In genomic region chr1:34238231-34238630, GRCm38 (mm10) we compare ENCODE assay signal across 9 mouse cellular contexts.
DNase-seq lines count a peak whose midpoint lies in the region; ATAC-seq and TF ChIP-seq lines count a peak whose summit lies in the region.
"Had no signal": no experiment of that assay in that cellular context is flagged by ENCODE, and none has a peak within 500 bp of the region (broad histone marks: within the 10 kb centered on the region; RNA-seq: fewer than 3 reads in every experiment).

No protein-coding gene starts in this region.

- peaks cover 14% of the 10 kb centered on the region; the same call in 1 of the 2 replicates for H3K36me3 ChIP-seq in heart, embryonic 15.5 days
- H3K36me3 ChIP-seq in forebrain, embryonic 12.5 days (replicated peaks), result peaks cover 9% of the 10 kb centered on the region
- H3K36me3 ChIP-seq in intestine, postnatal 0 days (ENCODE audit: control insufficient read depth, insufficient read depth), result peaks cover 11% of the 10 kb centered on the region
- H3K36me3 ChIP-seq in midbrain, embryonic 11.5 days (ENCODE audit: control insufficient read depth, insufficient read depth, low read length), result peaks cover 5% of the 10 kb centered on the region

- H3K4me2 ChIP-seq in heart, embryonic 15.5 days, result peak overlapping the region; percentile 92
- peak overlapping the region; percentile 80; the same call in 1 of the 2 replicates for H3K4me2 ChIP-seq in forebrain, embryonic 12.5 days
- peak overlapping the region; percentile 89 for H3K4me2 ChIP-seq in intestine, postnatal 0 days (replicated peaks; ENCODE audit: low read depth)
- H3K4me2 ChIP-seq in midbrain, embryonic 11.5 days, result peak overlapping the region; percentile 45

- no peak overlapping the region for H3K27ac ChIP-seq in heart, embryonic 15.5 days
- H3K27ac ChIP-seq in forebrain, embryonic 12.5 days, result no peak overlapping the region
- no peak overlapping the region for H3K27ac ChIP-seq in intestine, postnatal 0 days (ENCODE audit: low read depth, low read length)
- H3K27ac ChIP-seq in midbrain, embryonic 11.5 days (ENCODE audit: low read depth, low read length), result no peak overlapping the region

- no peaks in the 10 kb centered on the region for H3K27me3 ChIP-seq in heart, embryonic 15.5 days
- H3K27me3 ChIP-seq in forebrain, embryonic 12.5 days, result peaks cover 15% of the 10 kb centered on the region; the same call in 1 of the 2 replicates
- no peaks in the 10 kb centered on the region for H3K27me3 ChIP-seq in intestine, postnatal 0 days (replicated peaks; ENCODE audit: control insufficient read depth, insufficient read depth, low read length)
- no peaks in the 10 kb centered on the region for H3K27me3 ChIP-seq in midbrain, embryonic 11.5 days (ENCODE audit: control insufficient read depth, insufficient read depth, low read length)
- H3K27me3 ChIP-seq: CH12.LX had no signal

- no peak for TF ChIP-seq CTCF in intestine, postnatal 0 days (IDR thresholded peaks at IDR 0.05; ENCODE audit: low read depth)

- DNase-seq in heart, adult 18-20 months, result no peak
- DNase-seq in midbrain, embryonic 11.5 days (ENCODE audit: low spot score, missing footprints), result no peak
- no peak for DNase-seq in thymus, postnatal 14 days
- no peak for DNase-seq in gastrocnemius, postnatal 4 days (ENCODE audit: low spot score in 2 of 2)

- H3K4me1 ChIP-seq in heart, embryonic 15.5 days (replicated peaks), result peaks cover 27% of the 10 kb centered on the region
- H3K4me1 ChIP-seq in forebrain, embryonic 12.5 days, result peaks cover 42% of the 10 kb centered on the region
- no peaks in the 10 kb centered on the region for H3K4me1 ChIP-seq in intestine, postnatal 0 days (replicated peaks; ENCODE audit: control insufficient read depth, insufficient read depth, low read length)
- H3K4me1 ChIP-seq in midbrain, embryonic 11.5 days (ENCODE audit: control insufficient read depth, insufficient read depth, low read length), result peaks cover 29% of the 10 kb centered on the region

- no peak overlapping the region for H3K9ac ChIP-seq in heart, embryonic 15.5 days
- H3K9ac ChIP-seq in forebrain, embryonic 12.5 days, result no peak overlapping the region
- no peak overlapping the region for H3K9ac ChIP-seq in intestine, postnatal 0 days (ENCODE audit: low read depth, low read length)
- peak overlapping the region; percentile 28; the same call in 1 of the 2 replicates for H3K9ac ChIP-seq in midbrain, embryonic 11.5 days (ENCODE audit: low read length)

- ATAC-seq in heart, embryonic 15.5 days (replicated peaks; ENCODE audit: insufficient number of reproducible peaks, insufficient read depth, low FRiP score, low read depth), result no peak
- ATAC-seq in forebrain, embryonic 12.5 days (ENCODE audit: low FRiP score), result no peak
- no peak for ATAC-seq in intestine, postnatal 0 days
- ATAC-seq in midbrain, embryonic 11.5 days (ENCODE audit: low FRiP score), result peak; percentile 19; the same call in 1 of the 2 replicates
- no peak for ATAC-seq in megakaryocyte, adult 5-6 weeks (ENCODE audit: poor library complexity, severe bottlenecking)

- H3K4me3 ChIP-seq in heart, embryonic 15.5 days, result 0 out of 2 replicates have a peak overlapping the region, but pooled peaks have one; percentile 60
- H3K4me3 ChIP-seq in forebrain, embryonic 12.5 days (replicated peaks), result no peak overlapping the region
- H3K4me3 ChIP-seq in intestine, postnatal 0 days (ENCODE audit: low read depth, low read length), result peak overlapping the region; percentile 53
- peak overlapping the region; percentile 23; the same call in 1 of the 2 replicates for H3K4me3 ChIP-seq in midbrain, embryonic 11.5 days (ENCODE audit: low read depth, low read length)

- H3K9me3 ChIP-seq in heart, embryonic 15.5 days (replicated peaks), result no peaks in the 10 kb centered on the region
- no peaks in the 10 kb centered on the region for H3K9me3 ChIP-seq in forebrain, embryonic 12.5 days
- H3K9me3 ChIP-seq in intestine, postnatal 0 days (ENCODE audit: control insufficient read depth), result no peaks in the 10 kb centered on the region
- no peaks in the 10 kb centered on the region for H3K9me3 ChIP-seq in midbrain, embryonic 11.5 days (ENCODE audit: control insufficient read depth, low read length)

- 83% methylated on average over 6 of the region's 6 CpGs for WGBS in heart, embryonic 15.5 days
- WGBS in forebrain, embryonic 12.5 days, result 55% methylated on average over 6 of the region's 6 CpGs
- 82% methylated on average over 6 of the region's 6 CpGs for WGBS in intestine, postnatal 0 days
- 36% methylated on average over 6 of the region's 6 CpGs for WGBS in midbrain, embryonic 11.5 days
